Mouse (Mus musculus) liver, embryonic 14.5 days (tissue): ENCODE data around the gene Gm21969.

Experiments
- CTCF ChIP-seq: IDR thresholded peaks from 2 replicates; pipeline ENCODE4 v1.5.1; 2016; ENCODE audit warnings: antibody characterized with exemption, low read depth, control low read depth
- EP300 ChIP-seq: IDR thresholded peaks from 2 replicates; pipeline ENCODE4 v1.6.1; 2016; ENCODE audit warnings: antibody characterized with exemption, low read depth

DNA sequence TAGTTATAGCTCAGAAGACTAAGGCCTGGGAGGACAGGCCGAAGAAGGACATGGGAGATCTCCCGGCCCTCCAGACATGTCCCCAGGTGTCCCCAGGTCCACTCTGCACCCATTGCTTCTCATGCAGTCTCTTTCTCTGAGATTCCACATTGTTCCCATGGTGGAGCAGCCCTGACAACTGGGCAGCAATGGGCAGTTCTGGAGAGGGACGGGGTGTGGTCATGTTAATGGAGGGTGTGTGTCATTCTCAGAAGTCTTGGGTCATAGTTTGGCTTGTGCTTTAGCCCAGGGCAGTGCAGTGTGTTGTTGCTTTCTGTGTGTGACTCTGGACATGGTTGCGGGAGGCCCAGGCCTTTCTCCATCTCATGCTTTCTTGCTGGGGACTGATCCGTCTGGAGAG is 3.7 kb downstream of the Gm21969 start:
- TF ChIP-seq EP300: no peak
- TF ChIP-seq CTCF: no peak
